Mouse (Mus musculus) liver, postnatal 0 days (tissue): ENCODE measurements around the gene Gm20661.

ENCODE experiments used
- CTCF ChIP-seq: sonication (generic); IDR thresholded peaks from 2 replicates; pipeline ENCODE4 v1.5.1; 2016; ENCODE audit warnings: antibody characterized with exemption, low read depth
- EP300 ChIP-seq: IDR thresholded peaks from 2 replicates; pipeline ENCODE4 v1.6.1; 2016; ENCODE audit warnings: antibody characterized with exemption, low read depth, mild to moderate bottlenecking

DNA sequence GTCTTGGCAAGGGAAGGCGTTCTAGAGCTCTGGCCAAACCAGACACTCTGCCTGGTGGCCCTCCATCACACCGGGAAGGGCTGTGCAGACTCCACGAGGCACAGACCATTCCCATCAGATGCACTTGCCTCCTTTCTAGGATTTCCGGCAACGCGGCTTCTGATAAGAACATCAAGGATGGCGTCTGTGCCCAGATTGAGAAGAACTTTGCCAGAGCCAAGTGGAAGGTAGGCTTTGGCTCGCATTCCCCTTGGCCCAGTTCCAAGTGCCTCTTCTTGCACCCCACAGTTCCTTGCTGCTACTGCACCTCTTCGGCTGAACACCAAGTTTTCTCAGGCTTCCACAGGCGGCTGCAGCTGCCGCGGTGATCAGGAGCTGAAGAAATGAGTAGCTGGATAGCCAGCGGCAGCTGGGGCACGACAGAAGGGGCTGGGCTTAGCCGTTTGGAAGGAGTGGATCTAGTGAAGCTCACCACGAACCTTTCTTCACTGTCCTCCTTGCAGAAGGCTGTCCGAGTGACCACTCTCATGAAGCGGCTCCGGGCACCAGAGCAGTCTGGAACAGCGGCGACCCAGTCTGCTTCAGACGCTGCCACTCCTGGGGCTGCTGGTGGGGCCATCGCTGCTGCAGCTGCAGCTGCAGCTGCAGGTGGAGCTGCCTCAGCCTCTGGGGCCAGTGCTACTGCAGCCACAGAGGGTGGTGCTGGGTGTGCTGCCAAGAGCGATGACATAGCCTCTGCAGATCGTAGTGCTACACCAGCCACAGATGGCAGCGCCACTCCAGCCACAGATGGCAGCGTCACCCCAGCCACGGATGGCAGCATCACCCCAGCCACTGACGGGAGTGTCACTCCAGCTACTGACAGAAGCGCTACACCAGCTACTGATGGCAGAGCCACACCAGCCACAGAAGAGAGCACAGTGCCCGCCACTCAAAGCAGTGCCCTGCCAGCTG, 35.3 kb upstream of the Gm20661 start:
- TF ChIP-seq EP300 (no peak), CTCF (no peak)
